Comparison of ENCODE assay signal across 14 mouse cellular contexts in the genomic region with DNA sequence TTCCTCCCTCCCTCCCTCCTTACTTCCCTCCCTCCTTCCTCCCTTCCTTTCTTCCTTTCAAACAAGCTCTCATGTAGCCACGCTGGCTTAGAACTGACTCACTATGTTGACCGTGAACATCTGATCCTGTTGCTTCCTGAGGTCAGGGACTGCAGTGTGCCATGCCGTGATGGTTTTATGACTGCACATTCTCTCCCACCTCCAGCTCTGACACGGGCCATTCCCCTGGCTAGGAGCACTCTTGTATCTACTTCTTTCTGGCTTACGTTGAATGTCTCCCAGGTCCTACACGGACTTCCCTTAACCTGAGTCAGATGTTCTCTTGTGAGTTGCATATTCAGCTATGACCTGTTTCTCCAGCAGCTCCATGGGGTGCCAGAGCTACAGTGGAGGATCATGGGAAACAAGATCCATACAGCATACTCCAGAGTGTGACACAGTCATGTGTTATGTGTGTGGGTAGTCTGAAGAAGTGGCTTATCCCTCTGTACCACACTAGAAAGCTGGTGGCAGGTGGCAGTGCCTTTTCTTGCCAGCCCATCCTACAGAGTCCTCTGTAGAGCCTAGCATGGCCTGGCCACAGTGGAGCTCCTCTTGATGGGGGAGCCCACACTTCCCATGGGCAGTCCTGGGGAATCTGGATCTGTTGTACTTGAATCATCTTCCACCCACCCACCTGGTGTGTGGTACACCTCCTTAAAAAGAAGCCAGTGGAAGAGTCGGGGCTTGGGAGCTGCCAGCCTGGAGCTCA. TPM values are rescaled to one million over a fixed set of nuclear protein-coding genes. Genes with fewer than 3 reads are reported as not detected.
DNase-seq lines count a peak whose midpoint lies in the region; ATAC-seq lines count a peak whose summit lies in the region.
"Had no signal": no experiment of that assay in that cellular context is flagged by ENCODE, and none has a peak within 500 bp of the region (broad histone marks: within the 10 kb centered on the region; RNA-seq: fewer than 3 reads in every experiment).

No protein-coding gene starts in this region.

- H3K4me2 ChIP-seq in midbrain, embryonic 13.5 days (replicated peaks) = no peak overlapping the region
- H3K4me2 ChIP-seq: hindbrain, embryonic 12.5 days had no signal

- no peak for ATAC-seq in midbrain, embryonic 13.5 days
- ATAC-seq: intestine, postnatal 0 days had no signal

- 0 out of 2 replicates have a peak overlapping the region, but pooled peaks have one; percentile 17 for H3K27ac ChIP-seq in midbrain, embryonic 10.5 days (replicated peaks)
- H3K27ac ChIP-seq in midbrain, embryonic 13.5 days = no peak overlapping the region
- H3K27ac ChIP-seq: heart, adult 2 months; hindbrain, embryonic 12.5 days; macrophage had no signal

- no peaks in the 10 kb centered on the region for H3K9me3 ChIP-seq in midbrain, embryonic 10.5 days (replicated peaks)
- no peaks in the 10 kb centered on the region for H3K9me3 ChIP-seq in midbrain, embryonic 13.5 days
- H3K9me3 ChIP-seq: hindbrain, embryonic 12.5 days had no signal

- no peak overlapping the region for H3K9ac ChIP-seq in midbrain, embryonic 13.5 days (replicated peaks)
- H3K9ac ChIP-seq: hindbrain, embryonic 12.5 days had no signal

- no peak overlapping the region for H3K4me3 ChIP-seq in midbrain, embryonic 10.5 days
- H3K4me3 ChIP-seq in midbrain, embryonic 13.5 days (replicated peaks) = no peak overlapping the region
- H3K4me3 ChIP-seq: heart, adult 2 months; hindbrain, embryonic 12.5 days had no signal

- peaks cover 99% of the 10 kb centered on the region for H3K27me3 ChIP-seq in midbrain, embryonic 10.5 days (ENCODE audit: low read depth, poor library complexity, severe bottlenecking)
- H3K27me3 ChIP-seq in midbrain, embryonic 13.5 days = peaks cover 59% of the 10 kb centered on the region

- peaks cover 75% of the 10 kb centered on the region for H3K4me1 ChIP-seq in midbrain, embryonic 10.5 days
- peaks cover 66% of the 10 kb centered on the region for H3K4me1 ChIP-seq in midbrain, embryonic 13.5 days (replicated peaks)

- WGBS in midbrain, embryonic 10.5 days = 83% methylated on average over 7 of the region's 7 CpGs
- WGBS in midbrain, embryonic 13.5 days = 86% methylated on average over 7 of the region's 7 CpGs

- DNase-seq in frontal cortex, adult 2 months (ENCODE audit: extremely low spot score in 1 of 2, low spot score in 1 of 2) = peak; percentile 63 to 72
- DNase-seq in frontal cortex, postnatal 10 days (ENCODE audit: low spot score in 2 of 2) = no peak
- no peak for DNase-seq in midbrain, embryonic 10.5 days (ENCODE audit: low spot score)
- peak; percentile 65 to 70 for DNase-seq in frontal cortex, postnatal 36 days (ENCODE audit: low spot score in 2 of 2)
- peak; percentile 75 for DNase-seq in telencephalon, adult 2 months (ENCODE audit: low read depth, low spot score)
- no peak for DNase-seq in gastrocnemius, postnatal 10 days
- DNase-seq: cerebellum, adult 8-10 months; heart, adult 2 months; lung, adult 2 months; midbrain, embryonic 14.5 days had no signal

- H3K36me3 ChIP-seq in midbrain, embryonic 10.5 days = no peaks in the 10 kb centered on the region
- H3K36me3 ChIP-seq in midbrain, embryonic 13.5 days = no peaks in the 10 kb centered on the region
- H3K36me3 ChIP-seq: hindbrain, embryonic 12.5 days had no signal

RNA-seq across cellular contexts. Expression of a gene that starts 23.8 kb away (rescaled TPM):
- polyA plus RNA-seq in frontal cortex, adult 2 months (2012; rRNA removed) = 8.1 TPM in 2 replicates
- polyA plus RNA-seq in midbrain, embryonic 10.5 days (2016; fragmentation: Nextera tagmentation; extraction: Ambion mirVana) = 6.0 and 7.5 TPM in 2 replicates
- polyA plus RNA-seq in midbrain, embryonic 13.5 days (2015; fragmentation: Nextera tagmentation; extraction: Ambion mirVana) = 8.3 and 9.2 TPM in 2 replicates
- total RNA-seq in gastrocnemius, postnatal 10 days (2021) = under 1 TPM; 0.61 to 0.99 TPM
- polyA plus RNA-seq: macrophage had no signal

RNA-seq across cellular contexts. Expression of a gene that starts 25.1 kb away (rescaled TPM):
- polyA plus RNA-seq in frontal cortex, adult 2 months (2012; rRNA removed) = 22.3 and 27.2 TPM in 2 replicates
- polyA plus RNA-seq in midbrain, embryonic 10.5 days (2016; fragmentation: Nextera tagmentation; extraction: Ambion mirVana) = 2.2 and 2.9 TPM in 2 replicates
- 2.9 and 3.0 TPM in 2 replicates for polyA plus RNA-seq in midbrain, embryonic 13.5 days (2015; fragmentation: Nextera tagmentation; extraction: Ambion mirVana)
- total RNA-seq in gastrocnemius, postnatal 10 days (2021) = 100 to 1,000 TPM; 201 to 216 TPM

RNA-seq across cellular contexts. Expression of a gene that starts 41.9 kb away (rescaled TPM):
- polyA plus RNA-seq in frontal cortex, adult 2 months (2012; rRNA removed) = 141 and 148 TPM in 2 replicates
- polyA plus RNA-seq in midbrain, embryonic 10.5 days (2016; fragmentation: Nextera tagmentation; extraction: Ambion mirVana) = 427 and 470 TPM in 2 replicates
- polyA plus RNA-seq in midbrain, embryonic 13.5 days (2015; fragmentation: Nextera tagmentation; extraction: Ambion mirVana) = 258 and 273 TPM in 2 replicates
- 100 to 1,000 TPM in 1 of 2 experiments, 10 to 100 TPM in 1; 98.2 to 100 TPM for total RNA-seq in gastrocnemius, postnatal 10 days (2021)

Comparison
In these comparisons a context has a peak if more than half of its experiments do, and no peak if none do; other contexts are left out.
1. DNase-seq: peak in frontal cortex, adult 2 months (2 of 2), frontal cortex, postnatal 36 days (2 of 2) and telencephalon, adult 2 months (single experiment); none in frontal cortex, postnatal 10 days (0 of 2), midbrain, embryonic 10.5 days (single experiment) and gastrocnemius, postnatal 10 days (single experiment).